Mouse (Mus musculus) heart, postnatal 0 days (tissue): ENCODE measurements around the gene 4930404H24Rik. TPM values are rescaled to one million over a fixed set of nuclear protein-coding genes. Genes with fewer than 3 reads are reported as not detected.

Experiments
- ATAC-seq: fragments of 200-750 bp; cut with Nextera tagmentation; 2 replicates; pipeline ENCODE4 v1.8.0; 2017; ENCODE audit warnings: low read depth, moderate number of reproducible peaks, moderate library complexity; ENCODE audit not compliant: insufficient read depth
- DNase-seq: peaks from one replicate; pipeline ENCODE4 v3.0.0-alpha.2; 2016; ENCODE audit warnings: low spot score
- H3K27ac ChIP-seq: fragments of 300-500 bp; sonication (generic); 2 replicates; pipeline ENCODE4 v1.5.1; 2014; ENCODE audit warnings: low read depth, mild to moderate bottlenecking
- H3K27me3 ChIP-seq: fragments of 300-500 bp; sonication (generic); 2 replicates; pipeline ENCODE4 v1.6.1; 2014; ENCODE audit warnings: low read length, mixed read lengths; ENCODE audit not compliant: control insufficient read depth, insufficient read depth
- H3K36me3 ChIP-seq: fragments of 300-500 bp; sonication (generic); replicated peaks from 2 replicates; pipeline ENCODE4 v1.6.1; 2014; ENCODE audit warnings: low read length, mixed read lengths; ENCODE audit not compliant: control insufficient read depth, insufficient read depth
- H3K4me1 ChIP-seq: fragments of 300-500 bp; sonication (generic); 2 replicates; pipeline ENCODE4 v1.6.1; 2014; ENCODE audit warnings: antibody characterized with exemption; ENCODE audit not compliant: control insufficient read depth, insufficient read depth
- H3K4me2 ChIP-seq: fragments of 300-500 bp; sonication (generic); 2 replicates; pipeline ENCODE4 v1.6.1; 2014; ENCODE audit warnings: low read depth, mild to moderate bottlenecking, low read length, moderate library complexity
- H3K4me3 ChIP-seq: fragments of 300-500 bp; sonication (generic); 2 replicates; pipeline ENCODE4 v1.5.1; 2014; ENCODE audit warnings: low read depth, low read length
- H3K9ac ChIP-seq: fragments of 300-500 bp; sonication (generic); replicated peaks from 2 replicates; pipeline ENCODE4 v1.6.1; 2014; ENCODE audit warnings: low read depth, low read length, mixed read lengths
- H3K9me3 ChIP-seq: fragments of 300-500 bp; sonication (generic); replicated peaks from 2 replicates; pipeline ENCODE4 v1.6.1; 2016; ENCODE audit warnings: low read length; ENCODE audit not compliant: control insufficient read depth
- CTCF ChIP-seq: IDR thresholded peaks from 2 replicates; pipeline ENCODE4 v1.5.1; 2016; ENCODE audit warnings: antibody characterized with exemption, control low read depth, low read depth
- EP300 ChIP-seq: IDR thresholded peaks from 2 replicates; pipeline ENCODE4 v1.6.1; 2016; ENCODE audit warnings: antibody characterized with exemption, low read depth
- WGBS: fragments of 180-500 bp; shearing (Covaris S2); extraction: QIAGEN DNeasy Blood & Tissue Kit; methylation state at CpG from one replicate; pipeline ENCODE4 v1.1.7; 2014; 5-methylcytosine and 5-hydroxymethylcytosine counted together
- polyA plus RNA-seq: library from polyadenylated mRNA; unstranded; fragments of >200 nt; fragmentation: Nextera tagmentation; extraction: Ambion mirVana; gene quantifications from 2 replicates; pipeline ENCODE4 v1.2.1, GENCODE M21; 2015
- total RNA-seq: library from RNA; depleted of rRNA; stranded (reverse); fragments of >200 nt; gene quantifications from 2 replicates; pipeline ENCODE4 v1.2.3, GENCODE M21; 2014; ENCODE audit warnings: low replicate concordance

4930404H24Rik gene
- total and polyA plus RNA-seq, 2 experiments from 2014 or later, result 0.45 TPM; not detected in 1

DNA sequence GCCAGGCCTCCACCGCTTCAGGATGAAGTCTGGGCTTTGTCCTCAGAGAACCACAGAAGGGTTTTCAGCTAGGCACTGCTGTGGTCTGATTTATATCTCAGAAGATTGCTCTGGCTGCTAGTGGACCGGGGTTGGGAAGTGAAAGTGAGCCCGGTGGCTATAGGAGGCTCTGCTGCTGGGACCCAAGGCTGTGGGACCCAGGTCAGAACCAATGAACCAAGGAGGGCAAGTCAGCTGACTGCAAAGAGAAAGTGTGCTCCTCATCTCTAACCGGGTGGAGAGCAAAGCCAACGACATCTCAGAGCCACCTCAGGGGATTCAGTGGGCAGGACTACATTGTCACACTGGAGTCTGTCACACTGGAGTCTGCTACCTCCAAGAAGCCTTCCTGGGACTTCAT lies 13.8 kb downstream of the 4930404H24Rik start:
- Histone ChIP-seq H3K4me1 (no peaks in the 10 kb centered on the region), H3K9me3 (no peaks in the 10 kb centered on the region), H3K4me2 (no peak overlapping the region), H3K9ac (no peak overlapping the region), H3K36me3 (no peaks in the 10 kb centered on the region), H3K27me3 (no peaks in the 10 kb centered on the region), H3K4me3 (no peak overlapping the region), H3K27ac (no peak overlapping the region)
- no peak for ATAC-seq
- 88% methylated on average over 5 of the region's 5 CpGs for WGBS
- no peak for TF ChIP-seq CTCF
- no peak for TF ChIP-seq EP300
- no peak for DNase-seq

GRCm38 (mm10) chr2:153507969-153508368 lies 15.4 kb downstream of the 4930404H24Rik start:
- WGBS, result 97% methylated on average over 2 of the region's 2 CpGs

GRCm38 (mm10) chr2:153508405-153508804 lies 15.8 kb downstream of the 4930404H24Rik start:
- H3K4me2 ChIP-seq, result no peak overlapping the region
- no peak overlapping the region for H3K9ac ChIP-seq
- no peak overlapping the region for H3K27ac ChIP-seq
- ATAC-seq, result no peak
- no peaks in the 10 kb centered on the region for H3K36me3 ChIP-seq
- no peak for DNase-seq
- H3K27me3 ChIP-seq, result no peaks in the 10 kb centered on the region
- no peak overlapping the region for H3K4me3 ChIP-seq
- no peaks in the 10 kb centered on the region for H3K4me1 ChIP-seq
- no peaks in the 10 kb centered on the region for H3K9me3 ChIP-seq
- TF ChIP-seq EP300 (no peak), CTCF (no peak)
- WGBS, result 62% methylated on average over 3 of the region's 3 CpGs

More at GRCm38 (mm10) chr2:153507969-153508368, 15.4 kb downstream of the 4930404H24Rik start:
- no peak overlapping the region for H3K9ac ChIP-seq
- TF ChIP-seq EP300 (no peak), CTCF (no peak)
- H3K4me3 ChIP-seq, result no peak overlapping the region
- ATAC-seq (no peak), DNase-seq (no peak)
- no peaks in the 10 kb centered on the region for H3K9me3 ChIP-seq
- H3K27me3 ChIP-seq, result no peaks in the 10 kb centered on the region
- no peaks in the 10 kb centered on the region for H3K4me1 ChIP-seq
- no peak overlapping the region for H3K27ac ChIP-seq
- no peaks in the 10 kb centered on the region for H3K36me3 ChIP-seq
- no peak overlapping the region for H3K4me2 ChIP-seq

DNA sequence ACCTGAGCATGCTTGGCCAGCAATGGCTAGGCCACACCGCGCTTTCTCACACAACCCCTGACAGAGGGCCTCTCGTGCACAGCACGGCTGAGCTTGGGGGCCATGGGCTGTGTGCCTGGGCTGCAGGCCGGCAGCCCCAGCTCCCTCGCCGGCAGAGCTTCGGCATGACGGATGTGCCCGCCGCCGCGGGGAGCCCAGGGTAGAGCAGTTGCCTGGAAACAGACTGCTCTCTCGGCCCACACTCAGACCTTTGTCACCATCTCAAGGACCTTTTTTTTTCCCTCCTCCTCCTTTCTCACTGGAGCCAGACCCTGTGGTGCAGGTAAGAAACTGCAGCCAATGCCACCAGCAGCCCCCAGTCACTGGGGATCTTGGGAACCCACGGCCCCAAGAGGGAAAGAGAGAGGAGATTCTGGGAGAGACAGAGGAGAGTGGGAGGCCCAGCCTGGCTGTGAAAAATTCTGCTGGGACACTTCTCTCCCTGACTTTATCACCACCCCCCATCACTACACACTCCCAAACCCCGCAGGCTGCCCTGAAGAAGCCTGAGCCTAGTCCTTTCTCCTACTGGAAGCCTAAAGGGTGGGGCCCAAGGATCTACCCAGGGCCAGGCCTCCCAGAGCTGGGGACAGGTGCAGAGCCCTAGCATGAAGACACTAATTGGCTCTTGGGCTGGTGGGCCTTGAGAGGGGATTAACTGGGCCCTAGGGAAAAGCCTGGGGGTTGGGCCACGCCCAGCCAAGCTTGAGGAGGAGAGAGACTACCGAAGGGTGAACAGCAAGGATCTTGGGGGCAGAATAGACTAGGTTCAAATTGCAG lies 16.8 kb downstream of the 4930404H24Rik start:
- peak overlapping the region; percentile 5; the same call in 1 of the 2 replicates for H3K4me2 ChIP-seq
- H3K27ac ChIP-seq, result no peak overlapping the region
- 0 out of 2 replicates have a peak, but pooled peaks have one; percentile 30 for ATAC-seq

DNA sequence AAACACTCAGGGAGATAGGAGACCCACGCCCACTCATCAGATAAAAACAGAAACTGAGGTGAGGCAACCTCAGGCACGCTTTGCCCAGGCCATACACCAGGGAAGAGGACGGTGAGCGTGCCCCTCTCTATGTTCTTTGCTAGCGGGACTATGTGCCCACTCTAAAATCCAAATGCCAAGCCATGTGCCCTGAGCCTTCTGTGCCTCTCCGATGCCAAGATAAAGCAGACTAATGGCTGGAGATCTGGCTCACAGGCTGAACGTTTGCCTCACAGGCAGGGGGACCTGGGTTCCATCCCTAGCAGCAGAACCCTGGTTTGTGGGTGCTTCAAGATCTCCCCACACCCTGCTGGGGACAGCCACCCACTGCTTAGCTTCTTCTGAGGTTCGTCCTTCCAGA lies 17.5 kb downstream of the 4930404H24Rik start:
- Histone ChIP-seq H3K4me1 (no peaks in the 10 kb centered on the region), H3K9me3 (no peaks in the 10 kb centered on the region), H3K36me3 (no peaks in the 10 kb centered on the region), H3K27me3 (no peaks in the 10 kb centered on the region), H3K4me3 (no peak overlapping the region), H3K9ac (no peak overlapping the region), H3K4me2 (no peak overlapping the region), H3K27ac (no peak overlapping the region)
- ATAC-seq (no peak), DNase-seq (no peak)
- 87% methylated on average over 8 of the region's 8 CpGs for WGBS
- TF ChIP-seq CTCF, result no peak

More for the DNA sequence above, 16.8 kb downstream of the 4930404H24Rik start:
- H3K9ac ChIP-seq, result no peak overlapping the region
- H3K27me3 ChIP-seq, result no peaks in the 10 kb centered on the region
- no peaks in the 10 kb centered on the region for H3K36me3 ChIP-seq
- DNase-seq, result no peak
- 30% methylated on average over 18 of the region's 18 CpGs for WGBS
- no peaks in the 10 kb centered on the region for H3K9me3 ChIP-seq
- no peaks in the 10 kb centered on the region for H3K4me1 ChIP-seq
- H3K4me3 ChIP-seq, result no peak overlapping the region
- no peak for TF ChIP-seq EP300
- TF ChIP-seq CTCF, result no peak

DNA sequence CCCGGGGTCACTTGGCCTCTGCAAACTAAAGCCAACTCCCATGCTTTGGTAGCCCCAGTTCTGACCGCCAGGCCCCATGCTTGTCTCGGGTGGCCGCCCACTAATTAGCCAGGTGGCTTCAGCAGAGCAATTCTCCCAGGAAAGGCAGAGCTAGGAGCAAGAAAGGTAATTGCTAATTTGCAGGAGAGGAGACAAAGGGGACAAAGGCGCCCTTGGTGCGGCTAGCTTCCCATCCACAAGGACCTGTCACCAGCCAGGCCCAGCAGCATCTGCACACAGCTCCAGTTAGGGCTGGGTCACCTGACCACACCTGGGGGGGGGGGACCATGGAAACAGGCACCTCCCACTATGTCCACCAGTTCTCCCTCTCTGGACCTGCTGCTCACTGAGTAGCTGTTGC lies 19.0 kb downstream of the 4930404H24Rik start:
- no peak for ATAC-seq
- 84% methylated on average over 6 of the region's 6 CpGs for WGBS
- no peaks in the 10 kb centered on the region for H3K4me1 ChIP-seq

More for the DNA sequence above, 19.0 kb downstream of the 4930404H24Rik start:
- TF ChIP-seq EP300, result no peak
- no peak for TF ChIP-seq CTCF
- Histone ChIP-seq H3K36me3 (no peaks in the 10 kb centered on the region), H3K27ac (no peak overlapping the region), H3K4me3 (no peak overlapping the region), H3K27me3 (no peaks in the 10 kb centered on the region), H3K4me2 (no peak overlapping the region), H3K9ac (no peak overlapping the region), H3K9me3 (no peaks in the 10 kb centered on the region)
- DNase-seq, result no peak
